Mouse (Mus musculus) testis, postnatal 10 days (tissue): Measurements from ENCODE around the gene Arvcf.

Experiments
- DNase-seq: peaks from one replicate; pipeline ENCODE4 v3.0.0; 2021; ENCODE audit warnings: low spot score

The Arvcf gene

DNA sequence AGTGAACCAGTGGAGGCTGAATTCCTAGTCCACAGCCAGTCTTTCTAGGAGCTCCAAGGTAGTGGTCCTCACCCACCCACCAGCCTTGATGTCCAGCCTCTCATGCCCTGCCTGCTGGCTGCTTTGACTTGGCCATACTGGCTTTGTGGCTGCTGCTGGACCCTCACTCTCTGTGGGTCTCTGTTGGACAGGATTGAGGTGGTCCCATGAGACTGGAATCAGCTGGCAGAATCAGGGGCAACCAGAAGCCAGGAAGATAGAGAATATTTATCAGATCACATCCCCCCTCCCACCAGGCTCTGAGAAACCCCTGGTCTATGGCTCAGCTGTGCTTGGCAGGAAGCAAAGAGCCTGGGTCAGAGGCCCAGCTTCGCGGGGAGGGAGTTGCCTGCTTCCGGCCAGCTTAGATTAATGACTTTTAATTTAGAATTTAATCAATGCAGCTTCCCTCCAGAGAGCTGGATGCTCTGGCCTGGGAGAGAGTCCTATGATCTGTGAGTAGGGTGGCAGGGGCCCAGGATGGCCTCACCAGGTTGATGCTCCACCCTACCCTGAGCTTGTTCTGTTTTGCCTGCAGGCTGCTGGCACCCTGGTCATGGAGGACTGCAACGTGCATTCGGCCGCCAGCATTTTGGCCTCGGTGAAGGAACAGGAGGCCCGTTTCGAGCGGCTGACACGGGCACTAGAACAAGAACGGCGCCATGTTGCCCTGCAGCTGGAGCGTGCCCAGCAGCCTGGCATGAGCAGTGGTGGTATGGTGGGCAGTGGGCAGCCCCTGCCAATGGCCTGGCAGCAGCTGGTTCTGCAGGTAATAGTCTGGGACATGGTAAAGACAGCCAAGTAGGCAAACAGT, 40.8 kb downstream of the Arvcf start:
- peak; percentile 40 for DNase-seq

DNA sequence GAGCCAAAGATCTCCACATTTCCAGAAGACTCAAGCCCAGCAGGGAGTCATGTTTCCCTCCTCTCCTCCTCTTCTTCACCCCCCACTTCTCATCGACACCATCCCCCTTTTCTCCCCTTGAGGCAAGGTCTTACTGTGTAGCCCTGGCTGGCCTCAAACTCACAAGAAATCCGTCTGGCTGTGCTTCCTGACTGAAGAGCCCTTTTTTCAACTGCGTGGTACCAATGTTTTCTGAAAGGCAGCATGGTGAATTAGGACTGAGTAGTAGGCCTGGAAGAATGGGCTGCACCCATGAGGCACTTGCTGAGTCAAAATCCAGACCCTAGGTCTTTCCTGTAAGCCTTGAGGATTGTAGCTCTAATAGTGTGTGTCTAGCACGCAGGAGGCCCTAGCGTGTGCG, 42.4 kb downstream of the Arvcf start:
- no peak for DNase-seq

GRCm38 (mm10) chr16:18391127-18391526, 43.1 kb downstream of the Arvcf start:
- no peak for DNase-seq

- DNase-seq, result no peak
Measured at GRCm38 (mm10) chr16:18391728-18392127, 43.7 kb downstream of the Arvcf start.

DNA sequence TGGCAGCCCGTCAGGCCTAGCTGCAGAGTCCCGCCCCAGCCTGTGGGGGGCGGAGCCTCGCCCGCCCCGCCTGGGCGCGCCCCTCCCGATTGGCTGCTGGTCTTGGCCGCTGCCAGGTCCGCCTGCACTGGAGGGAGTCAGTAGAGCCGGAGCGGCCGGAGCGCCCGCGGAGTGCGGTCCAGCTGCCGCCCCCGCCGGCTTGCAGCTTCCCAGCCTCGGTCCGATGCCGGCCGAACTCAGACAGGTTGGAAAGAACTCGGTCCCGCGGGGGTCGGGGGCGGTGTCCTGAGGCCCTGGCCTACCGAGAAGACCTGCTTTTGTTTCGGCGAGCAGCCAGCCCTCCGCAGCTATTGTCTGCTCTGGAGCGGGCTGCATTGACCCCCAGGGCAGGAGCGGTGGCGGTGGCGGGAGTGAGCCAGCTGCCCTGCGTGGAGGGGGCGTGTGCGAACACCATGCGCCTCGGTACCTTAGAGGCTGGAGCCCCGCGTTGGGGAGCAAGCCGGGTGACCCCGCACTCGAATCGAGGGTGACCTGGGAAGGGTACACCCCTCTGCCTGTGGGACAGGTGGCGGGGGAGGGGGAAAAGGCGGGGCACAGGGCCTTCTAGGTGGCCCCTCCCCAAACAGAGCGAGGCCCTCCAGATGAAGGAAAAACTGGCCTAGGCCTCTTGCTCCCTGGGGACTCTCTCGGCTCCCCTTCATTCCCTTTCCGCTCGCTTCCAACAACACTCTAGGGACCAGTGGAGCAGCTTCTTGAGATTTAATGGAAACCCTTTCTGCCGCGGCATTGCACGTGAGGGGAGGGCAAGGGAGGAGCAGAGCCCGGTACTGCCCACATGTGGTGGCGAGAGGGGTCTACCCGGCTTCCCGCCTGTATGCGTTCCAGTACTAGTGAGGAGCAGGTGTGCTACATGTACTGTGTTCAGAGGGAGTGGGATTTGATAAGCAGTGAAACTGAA, 44.8 kb downstream of the Arvcf start:
- DNase-seq, result peak; percentile 83

DNA sequence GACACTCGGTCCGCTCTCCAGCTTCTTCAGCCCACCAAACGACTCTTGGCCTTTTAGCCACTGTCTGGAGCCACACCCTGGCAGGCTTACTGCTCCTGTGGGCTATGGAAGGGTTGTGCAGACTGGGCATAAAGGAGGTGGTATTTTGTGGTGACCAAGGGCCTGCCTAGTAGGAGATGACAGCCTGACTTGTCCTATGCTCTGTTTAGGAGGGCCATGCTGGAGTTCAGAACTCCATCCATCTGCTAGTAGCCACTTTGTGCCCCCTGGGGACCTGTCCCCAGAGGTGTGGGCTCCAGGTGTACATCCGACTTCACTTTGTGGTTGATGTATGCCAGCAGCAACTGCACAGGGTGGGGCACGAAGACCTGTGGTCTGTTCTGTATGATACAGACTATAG, 45.6 kb downstream of the Arvcf start:
- DNase-seq, result peak; percentile 39

DNA sequence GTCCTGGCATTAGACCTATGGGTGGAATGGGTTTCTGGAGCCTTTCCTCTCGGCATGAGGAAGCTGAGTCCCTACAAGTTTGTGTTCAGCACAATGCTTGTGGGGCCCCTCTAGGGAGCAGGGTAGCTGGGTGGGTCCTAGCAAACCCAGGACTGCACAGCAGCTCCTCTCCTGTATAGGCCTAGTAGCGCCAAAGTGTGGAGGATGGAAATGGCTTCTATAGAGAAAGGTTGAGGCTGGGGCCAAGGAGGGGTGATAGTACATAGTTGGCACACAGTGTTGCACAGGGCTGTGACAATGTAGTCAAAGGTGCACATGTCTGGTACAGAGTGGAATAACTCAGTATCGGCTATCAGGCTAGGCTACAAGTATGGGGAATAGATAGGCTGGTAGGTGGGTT, 46.1 kb downstream of the Arvcf start:
- no peak for DNase-seq

DNA sequence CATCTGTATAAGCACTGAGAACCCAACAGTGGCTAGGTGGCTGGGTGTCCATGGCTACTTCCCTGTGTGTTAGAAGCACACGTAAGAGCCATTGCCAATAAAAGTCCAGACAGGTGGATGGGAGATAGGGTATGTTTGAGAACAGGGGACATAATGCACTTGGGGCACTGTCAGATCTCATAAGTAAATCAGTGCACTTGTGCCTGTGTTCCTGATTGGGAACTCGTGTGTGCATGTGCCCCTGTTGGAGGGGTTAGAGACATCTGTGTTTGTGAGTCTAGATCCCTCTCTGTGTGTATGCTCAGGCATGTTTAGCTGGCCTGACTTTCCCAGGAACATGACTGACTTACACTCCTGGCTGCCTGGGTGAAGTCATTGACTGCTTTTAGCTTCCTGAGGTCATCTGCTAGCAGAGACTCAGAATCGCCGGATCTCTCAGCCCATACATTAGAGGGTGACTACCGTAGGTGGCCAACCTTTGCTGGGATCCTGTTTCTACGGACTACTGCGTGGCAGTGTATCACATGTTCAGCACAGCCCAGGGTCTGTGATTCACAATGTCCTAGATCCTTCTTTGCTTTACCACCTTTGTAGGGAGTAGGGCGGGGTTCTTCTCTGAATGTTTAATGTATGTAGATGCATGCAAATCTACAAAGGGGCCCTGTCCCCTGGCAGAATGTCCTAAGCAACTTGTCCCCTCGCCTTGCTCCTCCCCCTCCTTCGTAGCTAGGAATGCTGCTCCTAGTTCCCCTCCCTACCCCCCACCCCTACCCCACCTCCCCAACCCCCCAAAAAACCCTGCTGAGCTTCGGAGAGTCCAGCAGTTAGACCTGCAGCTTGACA, 47.0 kb downstream of the Arvcf start:
- no peak for DNase-seq

GRCm38 (mm10) chr16:18395620-18396036, 47.6 kb downstream of the Arvcf start:
- peak; percentile 73 for DNase-seq

DNA sequence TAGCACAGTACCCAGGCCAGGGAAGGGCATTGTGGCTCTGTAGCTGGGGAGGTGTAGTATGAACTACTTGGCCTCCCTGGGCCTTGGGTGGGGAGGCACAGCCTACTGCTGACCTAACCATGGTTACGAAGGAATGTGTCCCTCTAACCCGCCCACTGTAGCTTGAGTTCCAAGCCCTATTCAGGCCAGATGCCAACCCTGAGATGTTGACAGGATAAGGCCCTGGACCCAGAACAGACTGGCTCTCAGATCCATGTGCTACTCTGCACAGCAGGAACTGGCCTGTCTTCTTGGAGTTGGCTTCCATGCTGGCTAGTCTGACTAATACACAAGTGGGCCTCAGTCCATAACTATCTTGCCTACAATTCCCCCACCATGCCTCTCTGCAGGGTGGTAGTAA, 48.2 kb downstream of the Arvcf start:
- DNase-seq, result no peak

- no peak for DNase-seq
Measured at GRCm38 (mm10) chr16:18396791-18397621, 49.0 kb downstream of the Arvcf start.

DNA sequence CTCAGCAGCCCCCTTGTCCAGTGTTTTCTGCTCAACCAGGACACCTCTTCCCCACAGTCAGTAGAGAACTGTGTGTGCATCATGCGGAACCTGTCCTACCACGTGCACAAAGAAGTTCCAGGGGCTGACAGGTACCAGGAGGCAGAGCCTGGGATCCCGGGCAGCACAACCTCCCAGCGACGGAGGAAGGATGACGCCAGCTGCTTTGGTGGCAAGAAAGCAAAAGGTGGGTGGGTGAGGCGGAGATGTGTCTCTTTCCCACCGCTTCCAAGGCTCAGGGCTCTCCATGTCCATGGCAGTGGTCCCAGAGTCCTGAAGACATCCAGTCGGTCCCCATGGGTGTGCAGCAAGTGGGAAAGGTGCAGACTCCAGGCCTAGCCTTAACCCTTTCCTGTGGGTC, 52.0 kb downstream of the Arvcf start:
- DNase-seq, result peak; percentile 38

- peak; percentile 42 for DNase-seq
Measured at GRCm38 (mm10) chr16:18400472-18401216, 52.7 kb downstream of the Arvcf start.

DNA sequence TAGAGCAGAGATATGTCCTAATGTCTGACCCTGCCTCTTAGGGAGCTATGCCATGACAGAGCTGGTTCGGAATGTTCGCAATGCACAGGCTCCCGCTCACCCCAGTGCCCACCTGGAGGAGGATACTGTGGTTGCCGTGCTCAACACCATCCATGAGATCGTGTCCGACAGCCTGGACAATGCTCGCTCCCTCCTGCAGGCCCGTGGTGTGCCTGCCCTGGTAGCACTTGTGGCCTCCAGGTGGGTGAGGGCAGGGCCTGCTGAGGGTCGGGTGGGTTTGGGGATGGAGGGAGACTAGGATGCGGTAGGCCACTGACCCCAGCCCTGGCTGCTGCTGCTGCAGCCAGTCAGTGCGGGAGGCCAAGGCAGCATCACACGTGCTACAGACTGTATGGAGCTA, 55.3 kb downstream of the Arvcf start:
- no peak for DNase-seq

DNA sequence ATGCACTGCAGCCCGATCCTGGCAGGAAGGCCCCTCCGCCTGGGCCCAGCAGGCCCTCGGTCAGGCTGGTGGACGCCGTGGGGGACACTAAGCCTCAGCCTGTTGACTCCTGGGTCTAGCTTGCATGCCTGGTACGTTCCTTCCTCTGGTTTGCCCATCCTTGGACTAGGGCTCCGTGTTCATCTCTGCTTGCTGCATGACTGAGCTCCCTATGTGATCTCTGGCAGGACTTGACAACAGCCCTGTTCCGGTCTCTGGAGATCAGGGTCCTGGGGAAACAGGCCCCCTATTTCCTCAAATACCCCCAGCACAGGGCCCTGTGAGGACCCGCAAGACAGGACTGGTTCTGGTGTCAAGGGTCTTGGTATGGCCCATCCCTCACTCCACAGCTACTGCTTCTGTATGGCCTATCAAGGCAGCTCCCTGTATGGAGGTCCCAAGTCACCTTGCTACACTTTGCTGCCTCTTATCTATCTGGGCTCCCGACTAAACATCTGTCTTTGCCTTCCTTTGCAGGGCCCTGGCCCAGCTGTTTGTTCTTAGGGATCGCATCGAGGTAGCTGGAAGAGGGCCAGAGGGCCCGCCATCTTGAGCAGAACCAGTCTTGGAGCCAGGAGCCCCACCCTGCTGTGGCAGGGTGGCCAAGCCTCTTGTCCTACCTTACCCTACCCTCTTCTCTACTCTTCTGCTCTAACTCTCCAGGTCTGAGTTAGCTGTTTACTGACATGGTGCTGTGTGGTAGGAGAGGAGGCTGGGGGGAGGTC, 57.3 kb downstream of the Arvcf start:
- no peak for DNase-seq

GRCm38 (mm10) chr16:18405876-18406275, 57.9 kb downstream of the Arvcf start:
- no peak for DNase-seq

GRCm38 (mm10) chr16:18406293-18406692, 58.3 kb downstream of the Arvcf start:
- DNase-seq, result peak; percentile 77

- no peak for DNase-seq
Measured at GRCm38 (mm10) chr16:18407912-18408311, 59.9 kb downstream of the Arvcf start.

- no peak for DNase-seq
Measured at GRCm38 (mm10) chr16:18409776-18410175, 61.8 kb downstream of the Arvcf start.

GRCm38 (mm10) chr16:18410418-18410817, 62.4 kb downstream of the Arvcf start:
- no peak for DNase-seq
